Mouse (Mus musculus): ENCODE results near the gene Plekha4. TPM values are rescaled to one million over a fixed set of nuclear protein-coding genes. Genes with fewer than 3 reads are reported as not detected.

The Plekha4 gene
- total and polyA plus RNA-seq, 3 experiments: 0.12 to 0.65 TPM; not detected in 1

- Histone ChIP-seq H3K36me3 (ENCODE audit: control insufficient read depth in 1 of 2, insufficient read depth in 2 of 2, low read length in 2 of 2) (peaks cover 0 to 26% of the 10 kb centered on the region in 2 experiments; a peak in 2 of 4 replicates), H3K9ac (ENCODE audit: control insufficient read depth, low read depth, low read length, poor library complexity, severe bottlenecking) (peak overlapping the region; percentile 86), H3K4me1 (ENCODE audit: control insufficient read depth in 1 of 2, insufficient read depth in 2 of 2, low read length in 2 of 2) (peaks cover 4 to 12% of the 10 kb centered on the region in 2 experiments; a peak in 3 of 4 replicates), H3K27ac (ENCODE audit: control insufficient read depth, low read depth, low read length) (peak overlapping the region; percentile 88), H3K79me2 (ENCODE audit: control insufficient read depth, insufficient read depth, low read length, poor library complexity) (peaks cover 27% of the 10 kb centered on the region), H3K27me3 (ENCODE audit: control insufficient read depth in 1 of 2, insufficient read depth in 2 of 2, low read length in 2 of 2) (no peaks in the 10 kb centered on the region), H3K9me3 (replicated peaks; ENCODE audit: insufficient read depth, low read length) (no peaks in the 10 kb centered on the region), H3K4me3 (ENCODE audit: control insufficient read depth in 1 of 2, insufficient read depth in 1 of 2, low read depth in 2 of 2, low read length in 2 of 2) (peak overlapping the region; percentile 73 to 79)
- DNase-seq (ENCODE audit: low read depth, low spot score): peak; percentile 96
- TF ChIP-seq EP300 (IDR thresholded peaks at IDR 0.05; ENCODE audit: low read depth in 1 of 2, low read length in 2 of 2) (peak in 1 of 2 experiments; percentile 22; a peak in 1 of 4 replicates), CTCF (IDR thresholded peaks at IDR 0.05 in 2 of 3, conservative IDR thresholded peaks at IDR 0.05 in 1 of 3; ENCODE audit: control insufficient read depth in 1 of 3, insufficient read depth in 1 of 3, low read depth in 2 of 3, low read length in 3 of 3, poor library complexity in 1 of 3, severe bottlenecking in 1 of 3) (peak in 1 of 3 experiments; percentile 13; a peak in 3 of 6 replicates), MAZ (IDR thresholded peaks at IDR 0.05; ENCODE audit: low read depth, low read length) (peak; percentile 81; the same call in 1 of the 2 replicates), SMC3 (IDR thresholded peaks at IDR 0.05; ENCODE audit: low read depth, low read length) (0 out of 2 replicates have a peak, but pooled peaks have one; percentile 8), TAL1 (IDR thresholded peaks at IDR 0.05; ENCODE audit: low read length) (no peak), TCF12 (IDR thresholded peaks at IDR 0.05; ENCODE audit: low read depth, low read length) (peak; percentile 25; the same call in 1 of the 2 replicates), KAT2A (conservative IDR thresholded peaks at IDR 0.05; ENCODE audit: low read depth, low read length) (peak; percentile 89), RCOR1 (IDR thresholded peaks at IDR 0.05; ENCODE audit: low read depth, low read length) (no peak), POLR2AphosphoS5 (IDR thresholded peaks at IDR 0.05; ENCODE audit: borderline replicate concordance, low read depth, low read length) (no peak), TBP (IDR thresholded peaks at IDR 0.05; ENCODE audit: low read depth, low read length) (peak; percentile 63; the same call in 1 of the 2 replicates), NELFE (IDR thresholded peaks at IDR 0.05; ENCODE audit: low read depth, low read length) (peak; percentile 51; the same call in 1 of the 2 replicates), ZMIZ1 (IDR thresholded peaks at IDR 0.05; ENCODE audit: low read depth, low read length) (no peak), POLR2A (IDR thresholded peaks at IDR 0.05; ENCODE audit: control insufficient read depth in 1 of 2, insufficient read depth in 1 of 2, low read depth in 1 of 2, low read length in 2 of 2, poor library complexity in 1 of 2) (peak in 1 of 2 experiments; percentile 72; a peak in 2 of 4 replicates), ETS1 (IDR thresholded peaks at IDR 0.05; ENCODE audit: low read depth, low read length) (peak; percentile 67; the same call in 1 of the 2 replicates), GATA1 (IDR thresholded peaks at IDR 0.05; ENCODE audit: low read depth, low read length) (no peak), USF1 (IDR thresholded peaks at IDR 0.05; ENCODE audit: low read depth, low read length) (no peak), NRF1 (IDR thresholded peaks at IDR 0.05; ENCODE audit: insufficient read depth, low read depth, low read length, poor library complexity, severe bottlenecking) (peak; percentile 36; the same call in 1 of the 2 replicates), BHLHE40 (IDR thresholded peaks at IDR 0.05; ENCODE audit: borderline replicate concordance, low read depth, low read length) (peak; percentile 90), CHD2 (IDR thresholded peaks at IDR 0.05; ENCODE audit: low read length) (peak; percentile 81), POLR2AphosphoS2 (IDR thresholded peaks at IDR 0.05; ENCODE audit: low read length) (no peak), SIN3A (IDR thresholded peaks at IDR 0.05; ENCODE audit: low read length) (peak; percentile 83), ZKSCAN1 (IDR thresholded peaks at IDR 0.05; ENCODE audit: low read depth, low read length) (no peak), HCFC1 (IDR thresholded peaks at IDR 0.05; ENCODE audit: low read depth, low read length) (peak; percentile 98), UBTF (IDR thresholded peaks at IDR 0.05; ENCODE audit: borderline replicate concordance, insufficient read depth, low read depth, low read length) (no peak), ELF1 (IDR thresholded peaks at IDR 0.05; ENCODE audit: low read depth, low read length) (peak; percentile 78), MEF2A (IDR thresholded peaks at IDR 0.05; ENCODE audit: extremely low read depth, insufficient replicate concordance, low read depth, low read length, poor library complexity, severe bottlenecking) (no peak), GABPA (IDR thresholded peaks at IDR 0.05; ENCODE audit: low read depth, low read length) (no peak), MYC (IDR thresholded peaks at IDR 0.05; ENCODE audit: low read depth, low read length) (no peak; the same call in 1 of the 2 replicates), MXI1 (IDR thresholded peaks at IDR 0.05; ENCODE audit: low read depth, low read length) (peak; percentile 39; the same call in 1 of the 2 replicates)
These were observed 4.4 kb upstream of the Plekha4 start for GRCm38 (mm10) chr7:45521728-45522184.

All from MEL (cell line).